Mouse (Mus musculus) spleen, adult 12 weeks (tissue): ENCODE data around the gene C1qtnf3.

Source experiments
- DNase-seq: peaks from one replicate; pipeline ENCODE4 v3.0.0; 2022; ENCODE audit warnings: low spot score

C1qtnf3 gene

GRCm38 (mm10) chr15:10951951-10952759 is at the start of gene C1qtnf3:
C1qtnf3 (plus strand) TSS chr15:10952332.
- no peak for DNase-seq

- DNase-seq: no peak
Measured at GRCm38 (mm10) chr15:10902360-10902759, 49.8 kb upstream of the C1qtnf3 start.

- DNase-seq: no peak
Measured at GRCm38 (mm10) chr15:10916611-10917311, 35.4 kb upstream of the C1qtnf3 start.

GRCm38 (mm10) chr15:10917312-10917660 is 34.8 kb upstream of the C1qtnf3 start:
- DNase-seq: no peak

DNA sequence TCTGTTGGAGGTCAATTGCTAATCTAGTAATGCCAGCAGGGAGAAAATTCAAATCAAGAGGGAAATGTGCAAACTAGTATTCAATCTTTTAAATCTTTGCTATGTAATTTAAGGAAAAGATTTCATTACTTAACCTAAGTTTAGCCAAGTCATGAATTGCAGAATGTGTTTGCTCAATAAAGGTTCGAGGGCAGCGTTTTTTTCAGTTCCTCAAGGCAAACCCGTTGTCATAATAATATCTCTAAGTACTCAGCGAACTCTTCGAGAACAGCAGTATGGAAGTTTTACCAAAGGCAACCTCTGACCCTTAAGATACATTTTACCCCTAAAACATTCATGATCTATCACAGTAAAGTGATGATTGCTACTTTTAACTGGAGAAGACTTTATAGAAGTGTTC is 31.9 kb upstream of the C1qtnf3 start:
- no peak for DNase-seq

DNA sequence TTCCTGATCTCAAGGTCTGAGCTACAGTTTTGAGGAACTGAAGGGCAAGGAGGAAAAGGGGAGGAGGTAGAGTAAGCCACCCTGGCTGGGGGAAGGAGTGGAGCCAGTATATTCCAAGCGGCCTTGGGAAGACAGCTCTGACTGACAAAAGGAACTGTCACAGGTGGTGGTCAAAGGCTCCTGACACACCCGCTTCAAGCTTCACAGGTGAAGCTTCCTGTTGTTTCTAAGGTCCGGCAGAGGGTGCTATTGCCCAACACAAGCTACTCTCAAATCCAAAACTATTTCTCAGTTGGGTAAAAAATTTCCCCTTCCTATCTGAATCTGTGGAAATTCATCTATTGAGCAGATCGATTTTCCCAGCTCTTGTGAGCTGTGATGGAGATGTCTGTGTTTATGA is 31.1 kb upstream of the C1qtnf3 start:
- no peak for DNase-seq

- DNase-seq: no peak
Measured at GRCm38 (mm10) chr15:10922061-10922460, 30.1 kb upstream of the C1qtnf3 start.

GRCm38 (mm10) chr15:10922570-10922969 is 29.6 kb upstream of the C1qtnf3 start:
- no peak for DNase-seq

DNA sequence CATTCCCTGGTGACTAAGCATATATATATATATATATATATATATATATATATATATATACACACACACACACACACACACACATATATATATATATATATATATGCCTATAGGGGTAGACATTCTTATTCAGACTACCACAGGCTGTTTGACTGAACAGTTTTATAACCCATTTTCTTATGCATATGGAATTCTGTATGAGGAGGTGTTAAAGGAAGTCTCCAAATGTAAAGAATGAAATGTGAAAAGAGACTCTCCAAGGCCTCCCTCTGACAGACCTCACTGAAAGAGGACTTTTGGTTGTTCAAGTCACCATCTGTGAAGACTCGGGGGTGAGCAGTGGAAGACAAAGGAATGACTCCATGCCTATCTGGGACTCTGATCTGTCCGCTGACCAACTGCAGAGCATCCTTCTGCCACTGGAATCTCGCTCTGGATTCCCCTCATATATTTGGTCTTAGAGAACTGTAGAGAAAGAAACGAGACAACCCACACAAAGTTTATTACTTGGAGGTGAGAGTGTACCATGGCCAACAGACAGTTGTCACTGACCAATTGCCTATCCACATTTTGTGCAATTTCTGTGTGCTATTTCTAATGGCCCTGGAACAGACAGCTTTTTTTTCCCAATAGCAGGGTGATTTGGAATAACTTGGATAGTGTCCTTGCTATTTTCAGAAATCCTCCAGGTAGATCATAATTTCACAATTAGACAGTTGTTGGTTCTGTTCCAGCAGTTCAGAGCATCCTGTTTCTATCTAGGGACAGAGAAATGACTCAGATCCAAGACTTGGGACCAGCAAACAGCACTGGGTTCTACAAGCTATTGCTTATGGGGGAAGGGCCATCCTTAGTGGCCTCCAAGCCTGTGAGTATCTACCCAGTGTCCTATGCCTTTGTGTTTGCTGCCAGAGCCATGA is 28.8 kb upstream of the C1qtnf3 start:
- no peak for DNase-seq

GRCm38 (mm10) chr15:10927325-10927724 is 24.8 kb upstream of the C1qtnf3 start:
- no peak for DNase-seq

DNA sequence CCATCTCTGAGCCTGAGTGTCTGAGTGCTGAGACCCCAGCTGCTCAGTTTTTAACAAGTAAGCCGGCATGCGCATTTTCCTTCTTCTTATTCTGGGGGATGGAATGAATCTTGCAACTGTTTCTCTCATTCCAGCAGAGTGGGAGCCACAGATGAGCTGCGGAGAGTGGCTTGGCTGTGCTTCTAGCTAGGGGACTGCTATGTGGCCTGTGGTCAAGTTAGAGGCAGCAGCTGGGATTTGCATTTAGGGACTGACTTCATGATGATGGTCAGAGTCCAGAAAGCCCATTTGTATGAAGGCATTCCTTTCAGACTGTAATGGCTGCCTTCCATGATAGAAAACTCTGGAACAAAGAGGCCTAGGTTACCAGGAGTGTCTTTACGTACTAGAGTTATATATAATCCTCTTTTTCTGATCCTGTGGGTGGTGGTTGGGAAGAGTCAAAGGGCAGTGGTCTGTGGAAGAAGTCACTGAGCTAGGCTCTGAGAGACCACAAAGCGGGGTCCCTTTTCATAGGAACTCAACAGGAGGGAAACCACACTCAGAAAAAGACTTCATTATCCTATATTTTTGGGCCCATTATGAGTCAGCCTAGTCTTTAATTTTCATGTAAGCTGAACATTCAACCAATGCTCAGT is 23.4 kb upstream of the C1qtnf3 start:
- DNase-seq: no peak

DNA sequence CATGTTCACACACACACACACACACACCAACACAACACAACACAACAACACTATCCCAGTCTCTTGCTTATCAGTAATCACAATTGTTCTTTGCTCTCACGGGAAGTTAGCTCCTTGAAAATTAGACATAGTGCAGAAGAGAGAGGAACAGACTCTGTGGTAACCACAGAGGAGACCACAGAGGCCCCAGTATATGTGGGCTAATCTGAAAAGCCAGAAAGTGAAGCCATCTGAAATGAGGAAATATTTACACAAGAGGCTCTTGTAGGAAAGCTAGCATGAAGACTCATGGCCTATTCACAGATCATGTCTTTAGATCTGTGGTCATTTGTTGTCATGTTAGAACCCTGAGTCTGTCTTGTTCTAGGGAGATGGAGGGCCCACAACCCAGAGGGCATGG is 18.2 kb upstream of the C1qtnf3 start:
- no peak for DNase-seq

GRCm38 (mm10) chr15:10940148-10941108 is 11.7 kb upstream of the C1qtnf3 start:
- DNase-seq: no peak

- DNase-seq: no peak
Measured at GRCm38 (mm10) chr15:10941901-10942300, 10.2 kb upstream of the C1qtnf3 start.

- DNase-seq: no peak
Measured at GRCm38 (mm10) chr15:10947852-10948251, 4.3 kb upstream of the C1qtnf3 start.

DNA sequence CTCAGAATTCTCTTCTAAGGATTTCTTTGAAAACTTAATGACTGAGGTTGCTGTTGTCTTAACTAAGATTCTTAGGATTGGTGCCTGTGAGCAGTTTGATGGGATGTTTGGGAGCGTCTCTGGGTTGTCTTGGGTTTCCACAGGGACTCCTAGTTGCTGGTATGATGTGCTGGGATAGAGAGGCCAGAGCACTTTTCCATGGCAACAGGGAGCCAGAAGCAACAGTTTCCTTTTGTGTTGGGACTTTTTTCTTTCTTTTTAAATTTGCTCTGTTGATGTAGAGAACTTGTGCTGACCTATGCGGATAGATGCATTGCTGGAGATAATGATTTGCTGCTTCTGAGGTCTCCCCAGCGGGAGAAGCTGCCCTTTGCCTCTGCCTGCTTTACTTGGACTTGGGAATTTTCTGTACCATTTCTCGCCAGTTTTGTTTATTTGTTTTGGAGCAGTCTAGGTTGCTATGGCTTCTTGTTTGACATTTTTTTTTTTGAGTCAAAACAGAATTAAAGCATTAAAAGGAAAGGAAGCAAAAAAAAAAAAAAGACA is 701 bp downstream of the C1qtnf3 start:
- no peak for DNase-seq

DNA sequence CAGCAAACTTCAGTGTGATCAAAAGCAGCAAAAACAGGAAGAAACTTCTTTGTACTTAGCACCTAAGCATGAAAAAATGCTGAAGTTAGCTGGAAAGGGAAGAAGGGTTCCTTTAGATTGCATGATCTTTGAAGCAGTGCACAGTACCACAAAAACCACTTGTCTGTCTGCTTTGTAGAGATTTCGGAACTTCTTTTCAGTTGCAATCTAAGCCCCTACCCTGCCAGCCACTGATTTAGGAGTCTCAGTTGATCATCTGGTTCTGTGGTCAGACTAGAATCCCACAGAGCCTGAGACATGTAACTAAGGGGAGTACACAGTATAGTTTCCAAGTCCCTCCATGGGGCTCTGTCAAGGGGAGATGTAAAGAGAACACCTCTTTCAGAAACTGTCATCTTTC is 1.3 kb downstream of the C1qtnf3 start:
- no peak for DNase-seq

GRCm38 (mm10) chr15:10954381-10955016 is 2.4 kb downstream of the C1qtnf3 start:
- DNase-seq: no peak

- no peak for DNase-seq
Measured at GRCm38 (mm10) chr15:10955156-10955555, 3.0 kb downstream of the C1qtnf3 start.

GRCm38 (mm10) chr15:10956706-10957105 is 4.6 kb downstream of the C1qtnf3 start:
- no peak for DNase-seq
